Mouse (Mus musculus): ENCODE measurements around the gene Glis1. TPM values are rescaled to one million over a fixed set of nuclear protein-coding genes. Genes with fewer than 3 reads are reported as not detected.
A peak's percentile ranks its signal among the peaks of the same experiment; 100 is the strongest.

Gene Glis1
- polyA plus RNA-seq, 1 experiment from 2014 or later = 0.47 TPM

GRCm38 (mm10) chr4:107484221-107484575, 49.8 kb downstream of the Glis1 start:
- TF ChIP-seq EP300 (optimal IDR thresholded peaks at IDR 0.05) = no peak
- no peak for TF ChIP-seq CTCF (IDR thresholded peaks at IDR 0.05; ENCODE audit: low read depth)
- Histone ChIP-seq H3K9me3 (ENCODE audit: control insufficient read depth, low read length) (no peaks in the 10 kb centered on the region), H3K36me3 (ENCODE audit: control insufficient read depth, insufficient read depth, low read length) (no peaks in the 10 kb centered on the region), H3K9ac (ENCODE audit: low read length) (no peak overlapping the region), H3K4me1 (replicated peaks; ENCODE audit: control insufficient read depth, insufficient read depth) (no peaks in the 10 kb centered on the region), H3K27me3 (ENCODE audit: control insufficient read depth, insufficient read depth, low read length) (no peaks in the 10 kb centered on the region), H3K4me3 (ENCODE audit: low read depth, low read length) (no peak overlapping the region), H3K4me2 (replicated peaks; ENCODE audit: low read depth) (no peak overlapping the region), H3K27ac (replicated peaks) (no peak overlapping the region)
- DNase-seq (ENCODE audit: low spot score) (no peak), ATAC-seq (ENCODE audit: low FRiP score, low TSS enrichment) (no peak)
- 90% methylated on average over 4 of the region's 4 CpGs for WGBS

DNA sequence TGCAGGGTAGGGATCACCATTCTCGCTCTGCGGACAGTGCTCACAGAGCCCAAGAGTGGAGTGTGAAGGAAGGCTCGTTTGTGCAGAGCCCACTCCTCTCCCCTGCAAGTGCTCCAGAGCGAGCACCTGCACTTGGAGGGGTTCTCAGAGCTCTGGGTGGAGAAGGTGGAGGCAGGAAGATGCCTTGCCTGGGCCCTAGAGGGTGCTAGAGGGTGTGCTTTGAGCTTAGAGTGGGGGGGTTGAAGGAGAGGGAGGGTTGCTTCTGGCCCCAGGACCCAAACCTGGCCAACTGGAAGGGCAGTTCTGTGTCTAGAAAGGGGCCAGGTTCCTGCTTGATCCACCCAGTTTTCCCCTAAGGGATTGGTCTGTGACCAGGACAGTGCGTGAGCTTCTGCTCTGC, 51.5 kb downstream of the Glis1 start:
- peak; percentile 67 for TF ChIP-seq CTCF (IDR thresholded peaks at IDR 0.05; ENCODE audit: low read depth)
- no peak for TF ChIP-seq EP300 (optimal IDR thresholded peaks at IDR 0.05)
- DNase-seq (ENCODE audit: low spot score) (peak; percentile 18), ATAC-seq (ENCODE audit: low FRiP score, low TSS enrichment) (no peak)
- no peak overlapping the region for H3K27ac ChIP-seq (replicated peaks)
- no peaks in the 10 kb centered on the region for H3K36me3 ChIP-seq (ENCODE audit: control insufficient read depth, insufficient read depth, low read length)
- H3K4me1 ChIP-seq (replicated peaks; ENCODE audit: control insufficient read depth, insufficient read depth) = no peaks in the 10 kb centered on the region
- no peak overlapping the region for H3K9ac ChIP-seq (ENCODE audit: low read length)
- H3K4me2 ChIP-seq (replicated peaks; ENCODE audit: low read depth) = no peak overlapping the region
- 66% methylated on average over 5 of the region's 5 CpGs for WGBS
- no peaks in the 10 kb centered on the region for H3K27me3 ChIP-seq (ENCODE audit: control insufficient read depth, insufficient read depth, low read length)
- no peak overlapping the region for H3K4me3 ChIP-seq (ENCODE audit: low read depth, low read length)
- no peaks in the 10 kb centered on the region for H3K9me3 ChIP-seq (ENCODE audit: control insufficient read depth, low read length)

GRCm38 (mm10) chr4:107489121-107489840, 54.9 kb downstream of the Glis1 start:
- Histone ChIP-seq H3K27ac (replicated peaks) (no peak overlapping the region), H3K9ac (ENCODE audit: low read length) (no peak overlapping the region), H3K27me3 (ENCODE audit: control insufficient read depth, insufficient read depth, low read length) (no peaks in the 10 kb centered on the region), H3K9me3 (ENCODE audit: control insufficient read depth, low read length) (no peaks in the 10 kb centered on the region), H3K36me3 (ENCODE audit: control insufficient read depth, insufficient read depth, low read length) (no peaks in the 10 kb centered on the region), H3K4me2 (replicated peaks; ENCODE audit: low read depth) (no peak overlapping the region), H3K4me1 (replicated peaks; ENCODE audit: control insufficient read depth, insufficient read depth) (no peaks in the 10 kb centered on the region), H3K4me3 (ENCODE audit: low read depth, low read length) (no peak overlapping the region)
- no peak for ATAC-seq (ENCODE audit: low FRiP score, low TSS enrichment)
- peak; percentile 22 for DNase-seq (ENCODE audit: low spot score)
- 72% methylated on average over 20 of the region's 20 CpGs for WGBS
- TF ChIP-seq CTCF (IDR thresholded peaks at IDR 0.05; ENCODE audit: low read depth) (no peak), EP300 (optimal IDR thresholded peaks at IDR 0.05) (no peak)

GRCm38 (mm10) chr4:107492991-107493390, 58.6 kb downstream of the Glis1 start:
- no peak overlapping the region for H3K9ac ChIP-seq (ENCODE audit: low read length)
- no peak overlapping the region for H3K4me2 ChIP-seq (replicated peaks; ENCODE audit: low read depth)
- H3K4me1 ChIP-seq (replicated peaks; ENCODE audit: control insufficient read depth, insufficient read depth) = no peaks in the 10 kb centered on the region
- no peak overlapping the region for H3K4me3 ChIP-seq (ENCODE audit: low read depth, low read length)
- H3K27me3 ChIP-seq (ENCODE audit: control insufficient read depth, insufficient read depth, low read length) = no peaks in the 10 kb centered on the region
- H3K27ac ChIP-seq (replicated peaks) = no peak overlapping the region
- 42% methylated on average over 5 of the region's 5 CpGs for WGBS
- H3K36me3 ChIP-seq (ENCODE audit: control insufficient read depth, insufficient read depth, low read length) = no peaks in the 10 kb centered on the region
- no peaks in the 10 kb centered on the region for H3K9me3 ChIP-seq (ENCODE audit: control insufficient read depth, low read length)
- TF ChIP-seq EP300 (optimal IDR thresholded peaks at IDR 0.05) (no peak), CTCF (IDR thresholded peaks at IDR 0.05; ENCODE audit: low read depth) (no peak)
- DNase-seq (ENCODE audit: low spot score) (no peak), ATAC-seq (ENCODE audit: low FRiP score, low TSS enrichment) (no peak)

DNA sequence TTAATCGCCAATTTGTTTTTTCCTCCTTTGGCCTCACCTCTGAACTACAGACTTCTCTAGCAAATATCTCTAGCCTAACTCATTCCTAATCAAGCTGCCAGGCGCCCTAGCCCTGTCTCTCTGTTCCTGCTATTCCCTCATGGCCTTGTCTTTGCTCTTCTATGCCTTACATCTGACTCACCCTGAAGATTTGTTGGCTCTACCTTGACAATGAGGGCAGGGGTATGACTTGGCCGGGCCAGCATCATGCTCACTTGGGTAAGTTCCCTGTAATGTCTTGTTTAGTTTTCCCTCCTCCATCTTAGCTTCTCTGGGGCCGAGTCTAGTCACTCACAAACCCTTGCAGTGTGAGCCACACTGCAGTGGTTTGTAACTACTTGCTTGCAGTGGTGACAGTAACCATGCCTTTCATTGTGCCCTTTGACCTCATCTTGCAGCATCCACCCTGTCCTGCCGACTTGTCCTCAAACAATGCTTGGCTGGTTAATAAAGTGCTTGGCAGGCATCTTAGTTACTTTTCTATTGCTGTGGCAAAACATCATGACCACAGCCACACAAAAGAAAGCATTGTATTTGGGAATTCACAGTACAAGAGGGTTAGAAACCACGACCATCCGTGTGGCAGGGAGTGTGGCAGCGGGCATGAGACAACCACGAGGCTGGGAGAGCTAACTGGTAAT, 61.5 kb downstream of the Glis1 start:
- DNase-seq (ENCODE audit: low spot score) (no peak), ATAC-seq (ENCODE audit: low FRiP score, low TSS enrichment) (no peak)
- Histone ChIP-seq H3K27ac (replicated peaks) (no peak overlapping the region), H3K4me1 (replicated peaks; ENCODE audit: control insufficient read depth, insufficient read depth) (no peaks in the 10 kb centered on the region), H3K36me3 (ENCODE audit: control insufficient read depth, insufficient read depth, low read length) (no peaks in the 10 kb centered on the region), H3K9me3 (ENCODE audit: control insufficient read depth, low read length) (no peaks in the 10 kb centered on the region), H3K27me3 (ENCODE audit: control insufficient read depth, insufficient read depth, low read length) (no peaks in the 10 kb centered on the region), H3K9ac (ENCODE audit: low read length) (no peak overlapping the region), H3K4me3 (ENCODE audit: low read depth, low read length) (no peak overlapping the region), H3K4me2 (replicated peaks; ENCODE audit: low read depth) (no peak overlapping the region)
- 79% methylated on average over 9 of the region's 9 CpGs for WGBS
- no peak for TF ChIP-seq EP300 (optimal IDR thresholded peaks at IDR 0.05)
- no peak for TF ChIP-seq CTCF (IDR thresholded peaks at IDR 0.05; ENCODE audit: low read depth)

GRCm38 (mm10) chr4:107497430-107497935, 63.1 kb downstream of the Glis1 start:
- 89% methylated on average over 18 of the region's 18 CpGs for WGBS

More at GRCm38 (mm10) chr4:107497430-107497935, 63.1 kb downstream of the Glis1 start:
- Histone ChIP-seq H3K36me3 (ENCODE audit: control insufficient read depth, insufficient read depth, low read length) (no peaks in the 10 kb centered on the region), H3K27me3 (ENCODE audit: control insufficient read depth, insufficient read depth, low read length) (no peaks in the 10 kb centered on the region), H3K4me1 (replicated peaks; ENCODE audit: control insufficient read depth, insufficient read depth) (no peaks in the 10 kb centered on the region), H3K4me3 (ENCODE audit: low read depth, low read length) (no peak overlapping the region), H3K4me2 (replicated peaks; ENCODE audit: low read depth) (no peak overlapping the region), H3K9me3 (ENCODE audit: control insufficient read depth, low read length) (no peaks in the 10 kb centered on the region), H3K27ac (replicated peaks) (no peak overlapping the region), H3K9ac (ENCODE audit: low read length) (no peak overlapping the region)
- ATAC-seq (ENCODE audit: low FRiP score, low TSS enrichment) = no peak
- no peak for DNase-seq (ENCODE audit: low spot score)
- TF ChIP-seq EP300 (optimal IDR thresholded peaks at IDR 0.05) (no peak), CTCF (IDR thresholded peaks at IDR 0.05; ENCODE audit: low read depth) (no peak)
